Mouse (Mus musculus): ENCODE measurements around the gene Malrd1.
A peak's percentile ranks its signal among the peaks of the same experiment; 100 is the strongest.
"Not testable (repeated sequence)": the region's sequence is repeated elsewhere in the genome, so short reads cannot be mapped to it uniquely, and the experiment has no call there.

The Malrd1 gene

DNA sequence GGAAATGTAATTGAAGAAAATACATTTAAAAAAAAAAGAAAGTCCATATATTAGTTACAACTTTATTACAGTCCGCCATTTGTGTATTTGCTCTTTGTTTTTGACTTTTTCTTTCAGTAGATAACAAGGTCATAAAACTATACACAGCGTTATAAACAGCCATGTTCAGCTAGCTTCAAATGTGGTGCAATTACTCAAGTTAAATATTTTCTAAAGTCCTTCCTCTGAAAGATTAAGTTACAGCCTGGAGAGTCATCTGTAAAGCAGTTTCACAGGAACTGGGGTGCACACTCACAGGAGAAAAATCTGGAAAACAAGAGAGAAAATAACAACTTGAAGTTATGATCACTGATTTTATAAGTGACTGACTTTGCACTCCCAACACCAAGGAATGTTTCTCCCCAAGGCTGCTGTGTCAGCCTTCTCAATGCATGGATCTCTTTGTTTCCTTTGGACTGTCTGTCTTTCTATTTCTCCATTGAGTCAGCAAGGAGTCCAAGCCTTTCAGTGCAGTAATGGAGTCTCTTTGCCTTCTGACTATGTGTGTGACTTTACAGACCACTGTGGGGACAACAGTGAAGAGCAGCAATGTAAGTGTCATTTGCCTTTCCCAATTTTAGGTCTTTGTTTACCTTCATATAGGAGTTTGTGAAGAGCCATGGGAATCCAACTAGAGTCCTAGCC is at the start of gene Malrd1:
TSS of gene Malrd1 (plus strand) at position 239 of the 684 bp plus-strand sequence.
- DNase-seq = no peak

DNA sequence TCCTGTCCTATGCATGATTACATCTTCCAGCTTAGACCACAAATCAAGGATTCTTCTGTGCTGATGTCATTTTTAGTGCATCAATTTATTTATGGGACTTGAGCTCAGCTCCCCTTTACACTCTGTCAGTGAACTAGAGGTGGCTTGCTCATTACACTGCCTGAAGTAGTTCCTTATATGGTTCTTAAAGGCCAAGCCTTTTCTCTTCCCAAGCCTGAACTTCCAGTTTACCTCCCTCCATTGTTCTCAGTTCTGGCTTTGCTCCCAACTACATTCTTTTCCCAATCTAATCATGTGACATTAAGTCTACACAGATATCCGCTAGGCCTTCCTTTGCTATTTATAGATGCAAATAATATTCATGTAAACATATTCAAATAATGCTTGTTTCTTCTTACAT is 12.4 kb downstream of the Malrd1 start:
- DNase-seq = no peak

DNA sequence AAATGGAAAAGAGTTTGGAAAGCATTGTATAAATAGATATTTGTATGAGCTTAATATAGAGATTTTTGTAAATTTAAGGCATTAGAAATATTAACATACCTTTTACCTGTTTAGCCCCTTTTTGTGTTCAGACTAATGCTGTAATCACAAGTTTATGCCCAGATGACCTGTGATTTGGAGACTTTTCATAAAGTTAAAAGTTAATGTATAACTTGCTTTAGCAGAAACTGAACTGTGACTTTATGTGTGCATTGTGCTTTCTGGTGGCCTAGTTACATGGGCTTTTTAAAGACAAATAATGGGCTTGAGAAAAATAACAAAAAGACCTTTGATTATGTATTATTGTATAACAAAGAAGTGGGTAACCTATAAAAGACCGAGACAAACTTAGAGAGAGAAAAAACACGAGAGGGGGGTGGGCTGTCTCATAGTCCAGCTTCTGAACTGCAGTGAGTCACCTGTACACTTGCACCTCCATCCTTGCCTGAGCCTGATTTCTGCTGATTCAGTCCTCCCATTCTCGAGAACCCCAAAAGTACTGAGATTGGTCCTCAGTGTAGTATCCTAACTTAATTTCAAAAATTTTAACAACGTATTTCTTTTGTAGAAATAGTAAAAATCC is 87.2 kb downstream of the Malrd1 start:
- no peak for DNase-seq

DNA sequence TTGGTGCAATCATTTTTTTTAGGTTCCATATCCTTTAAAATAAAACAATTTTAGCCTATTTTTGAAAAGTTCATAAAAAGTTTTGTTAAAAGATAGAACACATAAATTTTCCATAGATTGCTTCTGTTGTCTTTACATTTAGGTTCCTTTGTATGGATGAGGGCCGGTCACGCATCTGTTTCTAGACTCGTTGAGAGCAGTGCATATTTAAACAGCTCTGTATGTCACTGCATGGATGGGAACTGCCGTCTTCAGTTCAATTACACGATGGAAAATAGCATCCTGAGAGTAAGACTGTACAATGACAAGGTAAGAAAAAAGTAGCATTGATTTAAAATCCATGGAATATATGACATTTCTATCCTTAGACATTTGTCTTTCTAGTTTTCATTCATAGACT is 87.7 kb downstream of the Malrd1 start:
- DNase-seq = no peak

DNA sequence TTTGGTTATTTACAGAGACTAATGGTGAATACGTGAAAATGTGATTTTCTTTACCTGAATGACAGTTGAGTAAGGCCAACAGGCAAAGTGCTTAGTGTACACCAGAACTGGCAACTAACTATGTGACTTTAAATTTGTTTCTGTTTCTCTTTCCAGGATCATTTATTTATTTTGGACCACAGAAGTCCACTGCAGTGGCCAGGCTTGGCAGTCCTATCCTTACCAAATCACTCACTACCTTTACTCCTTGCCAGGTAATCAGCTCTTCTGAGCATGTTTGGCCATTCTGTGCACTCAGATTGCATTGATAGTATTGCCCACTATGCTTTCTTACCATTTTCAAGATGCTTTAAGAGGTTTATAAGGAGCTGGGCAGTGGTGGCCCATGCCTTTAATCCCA is 109.5 kb downstream of the Malrd1 start:
- no peak for DNase-seq

DNA sequence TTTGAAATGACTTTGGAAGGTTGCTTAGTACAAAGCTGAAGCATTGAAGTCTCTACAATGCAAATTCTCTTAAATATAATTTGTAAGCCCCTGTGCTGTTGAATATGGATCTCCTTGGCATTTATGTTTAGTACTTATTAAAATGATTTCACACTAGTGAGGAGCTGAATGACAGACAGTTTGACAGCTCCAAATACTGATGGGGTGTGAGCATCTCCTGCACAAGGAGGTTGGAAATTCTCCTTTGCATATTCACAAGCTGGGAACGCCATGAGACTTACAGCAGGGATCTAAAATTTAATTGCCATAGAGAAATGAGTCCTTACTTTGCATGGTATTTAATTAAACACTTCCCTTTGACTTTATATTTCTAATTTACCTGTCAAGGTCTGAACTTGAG is 117.6 kb downstream of the Malrd1 start:
- no peak for DNase-seq

DNA sequence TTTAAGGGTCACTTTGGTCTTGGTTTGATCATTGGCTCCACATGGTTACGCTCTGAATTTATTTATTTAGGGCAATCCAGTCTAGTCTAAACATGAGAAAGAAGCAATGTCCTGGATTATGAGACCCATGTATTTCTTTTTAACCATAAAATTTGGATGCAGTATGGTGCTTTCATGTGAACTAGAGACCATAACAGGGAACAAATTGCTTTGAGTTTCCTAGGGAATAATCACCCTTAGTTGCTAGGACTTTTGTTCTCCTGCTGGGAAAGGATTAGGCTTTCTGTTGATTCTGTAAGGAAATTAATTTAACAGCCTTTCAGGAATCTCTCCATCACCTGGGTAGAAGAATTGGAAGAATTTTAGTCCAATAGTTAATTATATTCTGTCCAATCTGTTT is 130.1 kb downstream of the Malrd1 start:
- no peak for DNase-seq

DNA sequence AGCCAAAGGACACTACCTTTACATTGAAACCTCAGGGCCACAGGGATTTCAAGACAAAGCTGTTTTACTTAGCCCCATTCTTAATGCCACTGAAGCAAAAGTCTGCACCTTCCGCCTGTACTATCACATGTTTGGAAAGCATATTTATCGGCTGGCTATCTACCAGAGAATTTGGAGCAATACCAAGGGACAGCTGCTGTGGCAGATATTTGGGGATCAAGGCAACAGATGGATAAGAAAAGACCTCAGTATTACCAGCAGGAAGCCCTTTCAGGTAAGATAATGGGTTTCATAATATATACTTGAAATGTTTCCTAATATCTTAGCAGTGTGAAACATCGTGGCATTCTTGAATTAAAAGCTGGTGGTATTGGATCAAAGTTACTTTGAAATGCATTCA is 176.7 kb downstream of the Malrd1 start:
- DNase-seq = no peak

DNA sequence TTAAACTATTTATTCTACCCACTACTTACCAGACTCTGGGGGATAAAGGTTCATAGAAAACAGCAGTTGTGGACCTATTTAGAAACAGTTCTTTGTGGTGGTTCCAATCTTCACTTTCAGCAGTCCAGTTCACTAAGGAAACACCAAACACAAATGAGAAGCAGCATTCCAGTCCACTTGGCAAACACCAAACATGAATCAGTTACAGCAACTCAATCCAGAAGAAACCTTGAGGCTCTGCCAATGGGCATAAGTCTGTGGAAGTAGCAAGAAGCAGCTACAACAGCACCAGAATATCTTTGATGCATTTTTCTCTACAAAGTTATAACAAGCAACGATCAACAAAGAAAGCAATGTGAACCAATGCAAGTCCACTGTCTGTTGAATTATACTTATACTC is 214.7 kb downstream of the Malrd1 start:
- DNase-seq = peak; percentile 64

DNA sequence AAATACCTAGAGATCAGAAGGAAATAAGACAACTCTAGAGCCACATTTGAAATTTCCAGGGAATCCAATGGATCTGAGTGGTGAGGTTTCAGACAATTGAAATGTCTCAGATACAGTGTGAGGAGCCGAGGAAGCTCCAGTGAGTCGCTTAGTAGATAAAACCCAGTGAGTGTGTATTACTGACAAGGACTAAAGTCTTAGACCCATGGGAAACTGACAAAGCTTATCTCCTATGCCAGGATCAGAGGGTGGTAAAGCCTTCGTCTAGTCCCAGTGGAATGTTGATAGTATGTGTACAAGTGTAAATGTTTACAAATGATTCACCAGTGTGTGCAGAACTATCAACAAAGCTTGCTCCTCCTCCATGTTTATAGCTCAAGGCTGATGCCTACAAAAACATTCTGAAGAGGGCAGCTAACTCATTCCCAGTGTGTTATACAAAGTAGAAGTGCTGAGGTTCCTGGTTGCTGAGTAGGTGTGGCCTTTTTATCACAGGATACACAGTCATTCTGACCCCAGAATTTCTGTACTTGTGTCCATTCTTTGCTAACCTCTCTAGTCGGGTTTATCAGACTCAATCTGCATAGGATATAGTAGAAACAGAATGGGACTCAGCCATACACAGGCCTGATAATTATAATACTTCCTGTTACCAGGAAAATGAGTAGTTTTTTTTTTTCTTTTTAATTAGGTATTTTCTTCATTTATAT is 218.9 kb downstream of the Malrd1 start:
- no peak for DNase-seq

DNA sequence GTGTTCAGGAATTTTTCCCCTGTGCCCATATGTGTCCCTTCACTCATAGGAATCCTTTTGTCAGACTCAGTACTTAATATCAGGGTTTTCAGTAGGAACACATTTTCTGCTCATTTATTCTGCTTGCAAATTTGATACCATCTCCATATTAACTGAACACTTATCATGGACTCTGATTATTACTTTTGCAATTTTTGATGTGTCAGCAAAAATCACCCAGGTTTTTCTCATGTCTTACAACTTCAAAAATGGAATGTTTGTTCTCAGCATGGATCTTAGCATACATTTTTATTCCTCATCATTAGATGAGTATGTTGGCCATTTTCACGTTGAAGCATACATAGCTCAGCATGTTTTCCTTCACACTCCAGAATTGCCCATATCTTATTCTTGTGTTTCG is 258.5 kb downstream of the Malrd1 start:
- DNase-seq = no peak

DNA sequence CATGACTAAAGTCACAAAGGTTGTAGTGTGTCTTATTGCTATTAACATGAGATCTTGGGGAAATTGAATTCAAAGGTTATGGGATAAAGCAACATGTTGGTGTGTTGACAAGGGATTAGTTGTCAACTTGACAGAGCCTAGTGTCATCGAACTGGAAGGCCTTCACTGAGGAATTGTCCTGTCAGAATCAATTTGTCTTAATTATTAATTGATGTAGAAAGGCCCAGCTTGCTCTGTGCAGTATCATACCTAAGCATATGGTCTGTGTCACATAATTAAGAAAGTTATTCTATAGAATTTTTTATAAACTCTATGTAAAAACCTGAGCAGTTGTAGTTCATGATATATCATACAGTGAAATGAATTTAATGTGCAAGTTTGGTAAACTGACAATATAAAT is 289.4 kb downstream of the Malrd1 start:
- no peak for DNase-seq

DNA sequence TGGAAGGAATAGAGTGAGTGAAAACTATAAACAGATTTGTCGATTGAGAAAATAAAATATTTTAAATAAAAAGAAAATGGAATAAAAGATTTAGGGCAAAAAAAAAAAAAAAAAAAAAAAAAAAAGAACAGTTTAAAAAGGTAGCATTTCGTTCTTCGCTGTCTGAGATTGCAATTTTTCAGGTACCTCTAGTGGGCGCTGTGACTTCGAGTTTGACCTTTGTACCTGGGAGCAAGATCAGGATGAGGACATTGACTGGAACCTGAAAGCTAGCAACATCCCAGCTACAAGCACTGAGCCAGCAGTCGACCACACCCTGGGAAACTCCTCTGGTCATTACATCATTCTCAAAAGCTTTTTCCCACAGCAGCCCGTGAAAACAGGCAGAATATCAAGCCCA is 343.1 kb downstream of the Malrd1 start:
- no peak for DNase-seq

DNA sequence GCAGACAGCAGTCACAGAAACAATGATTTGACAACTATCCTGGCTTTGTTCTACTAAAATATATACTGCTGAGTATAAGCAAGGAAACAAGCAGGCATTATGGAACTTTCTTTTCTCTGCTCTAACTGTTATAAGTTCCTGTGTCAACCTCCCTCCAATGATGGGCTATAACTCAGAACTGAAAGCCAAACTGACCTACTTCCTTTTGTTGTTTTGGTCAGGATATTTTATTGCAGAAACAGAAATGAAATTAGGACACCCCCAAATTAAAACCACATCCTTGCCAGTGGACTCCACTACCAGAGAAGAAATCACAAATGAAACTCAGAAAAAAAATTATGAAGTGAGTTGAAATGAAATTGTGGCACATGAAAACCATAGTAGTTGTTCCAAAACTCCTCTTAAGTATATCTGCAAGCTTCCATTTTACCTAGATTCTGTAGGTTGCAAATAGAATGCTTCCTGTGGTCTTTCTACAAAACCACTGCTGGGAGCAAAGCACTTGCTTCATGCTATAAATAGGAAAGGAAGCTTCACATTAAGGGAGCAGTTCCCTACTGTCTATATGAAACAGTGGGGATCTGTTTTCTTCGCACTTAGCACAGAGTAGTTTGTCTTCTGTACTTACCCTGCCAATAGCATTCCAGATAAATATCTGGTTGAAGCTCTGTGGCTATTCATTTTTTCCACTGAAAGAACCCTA is 367.3 kb downstream of the Malrd1 start:
- no peak for DNase-seq

DNA sequence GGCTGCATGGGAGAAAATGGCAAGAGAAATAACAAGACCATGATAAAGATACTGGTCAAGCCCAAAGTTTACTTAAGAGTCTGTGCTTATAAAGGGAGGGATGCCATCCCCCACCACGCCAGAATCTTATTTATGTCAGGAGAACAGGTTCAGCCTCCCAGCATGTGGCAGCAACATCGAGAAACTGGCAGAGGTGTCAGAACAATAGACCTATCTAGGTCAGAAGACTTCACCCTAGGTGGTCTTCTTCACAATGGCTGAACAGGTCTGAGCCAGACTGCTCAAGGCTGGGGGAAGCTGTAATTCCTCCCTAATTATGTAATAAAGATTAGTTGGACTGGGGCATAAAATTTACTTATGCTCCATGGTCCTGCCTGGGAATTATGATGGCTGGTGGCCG is 399.2 kb downstream of the Malrd1 start:
- no peak for DNase-seq

DNA sequence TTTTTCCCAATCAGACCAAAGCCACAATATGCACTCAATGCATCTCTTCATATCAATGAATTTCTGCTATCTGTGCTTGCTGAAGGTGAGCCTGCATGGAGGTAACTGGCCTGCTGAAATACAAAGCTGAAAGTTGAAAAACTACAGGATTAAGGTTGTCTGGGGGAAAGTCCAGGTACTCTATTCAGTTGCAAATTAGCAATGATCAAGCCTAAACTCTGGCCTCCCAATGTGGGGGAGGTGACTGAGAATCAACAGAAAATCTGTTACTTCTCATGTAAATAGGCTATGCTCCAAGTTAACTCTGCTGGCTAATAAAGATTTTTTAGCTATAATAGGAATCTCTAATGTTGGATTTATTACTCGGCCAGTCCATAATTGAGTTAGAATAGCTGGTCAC is 399.8 kb downstream of the Malrd1 start:
- DNase-seq = no peak

DNA sequence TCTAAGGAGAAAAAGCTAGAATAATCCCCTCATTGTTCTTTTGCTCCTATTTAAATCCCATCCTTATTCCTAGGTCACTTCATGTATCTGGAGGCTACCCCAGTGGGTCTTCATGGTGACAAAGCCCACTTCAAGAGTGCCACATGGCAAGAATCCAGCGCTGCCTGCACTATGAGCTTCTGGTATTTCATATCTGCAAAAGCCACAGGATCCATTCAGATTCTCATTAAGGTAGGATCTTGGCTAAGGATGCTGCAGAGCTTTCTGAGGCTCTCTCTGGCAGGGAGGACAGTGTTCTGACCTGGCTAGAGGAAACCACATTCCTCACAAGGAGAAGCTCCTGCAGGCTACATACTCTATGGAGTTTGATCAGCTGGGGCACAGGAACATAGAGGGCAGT is 405.2 kb downstream of the Malrd1 start:
- no peak for DNase-seq

DNA sequence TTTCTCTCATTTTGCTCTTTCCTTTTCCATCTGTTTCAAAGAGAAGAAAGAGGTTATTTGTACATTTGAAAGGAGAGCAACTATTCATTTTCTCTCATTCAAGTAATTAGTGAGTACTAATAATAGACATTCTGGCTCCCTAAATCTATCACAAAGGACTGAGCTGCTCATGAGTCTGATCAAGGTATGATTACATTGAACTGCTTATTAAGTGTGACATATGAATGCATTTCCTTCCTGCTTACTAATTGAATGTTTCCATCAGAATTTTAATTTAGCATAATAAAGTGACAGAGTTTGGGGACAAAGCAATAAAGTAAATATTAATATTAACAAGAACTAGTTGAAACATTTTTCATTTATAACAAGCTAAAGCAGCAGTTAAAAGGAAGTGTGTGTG is 405.6 kb downstream of the Malrd1 start:
- no peak for DNase-seq

DNA sequence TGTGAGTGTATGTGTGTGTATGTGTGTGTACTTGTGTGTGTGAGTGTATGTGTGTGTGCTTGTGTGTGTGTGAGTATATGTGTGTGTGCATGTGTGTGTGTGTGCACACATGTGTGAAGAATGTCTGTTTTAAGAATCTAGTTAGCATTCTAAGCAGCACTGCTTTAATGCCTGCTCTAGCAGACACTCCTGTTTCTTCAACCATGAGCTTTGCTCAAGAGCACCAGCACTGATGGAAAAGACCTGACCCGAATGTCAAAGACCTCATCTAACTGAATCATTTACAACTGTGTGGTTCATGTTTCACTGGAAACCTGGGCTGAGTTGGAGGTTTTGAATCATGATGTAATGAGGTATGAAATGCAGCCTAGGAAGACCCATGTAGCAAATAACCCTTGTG is 406.1 kb downstream of the Malrd1 start:
- DNase-seq = no peak

DNA sequence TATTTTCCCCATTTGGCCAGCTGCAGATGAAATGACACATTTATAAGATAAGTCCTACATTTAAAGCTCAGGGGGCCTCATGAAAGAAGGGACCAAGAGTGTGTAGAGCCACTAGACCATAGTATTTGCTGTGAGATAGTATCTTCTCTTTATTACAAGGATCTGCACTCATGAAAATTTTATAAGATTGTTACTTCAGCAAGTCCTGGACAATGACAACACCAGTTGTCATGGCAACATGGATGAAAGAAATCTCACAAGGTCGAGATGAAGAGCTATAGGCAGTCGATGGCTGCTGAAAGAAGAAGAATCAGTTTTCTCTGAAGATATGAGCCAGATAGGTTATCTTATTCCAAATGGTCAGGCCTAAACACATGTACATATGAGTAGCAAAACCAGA is 476.6 kb downstream of the Malrd1 start:
- no peak for DNase-seq

DNA sequence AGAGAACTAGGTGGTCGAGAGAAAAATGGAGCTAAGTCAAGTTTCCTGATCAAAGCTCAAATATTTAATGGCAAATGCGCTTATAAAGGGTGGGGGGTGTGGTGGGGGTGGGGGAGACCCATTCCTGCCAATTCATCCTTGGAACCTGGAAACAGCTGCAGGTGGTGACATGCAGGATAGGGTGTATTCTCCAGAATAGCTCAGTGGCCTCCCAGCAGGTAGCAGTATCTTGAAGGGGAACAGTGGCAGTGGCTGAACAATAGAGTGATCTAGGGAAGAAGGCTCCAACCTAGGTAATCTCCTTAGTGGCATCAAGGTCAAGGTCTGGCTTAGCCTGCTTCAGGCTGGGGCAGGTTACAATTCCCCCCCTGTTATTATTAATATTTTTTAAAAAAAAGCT is 490.8 kb downstream of the Malrd1 start:
- DNase-seq = not testable (repeated sequence)

DNA sequence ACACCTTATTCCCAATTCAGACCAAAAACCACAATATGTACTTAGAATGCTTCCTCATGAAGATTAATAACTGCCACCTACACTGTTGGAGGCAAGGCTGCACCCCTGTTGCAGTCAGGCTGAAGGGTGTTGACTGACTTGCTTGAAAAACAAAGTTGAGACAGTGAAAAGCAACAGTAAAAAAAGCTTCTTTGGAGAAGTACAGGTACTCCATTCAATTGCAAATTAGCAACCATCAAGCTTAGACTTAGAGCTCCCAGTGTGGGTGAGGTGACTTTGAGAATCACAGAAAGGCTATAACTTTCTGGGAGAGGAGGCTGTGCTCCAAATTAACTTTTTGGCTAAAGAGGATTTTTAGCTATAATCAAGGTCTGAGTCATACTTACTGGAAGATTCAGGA is 491.4 kb downstream of the Malrd1 start:
- not testable (repeated sequence) for DNase-seq

DNA sequence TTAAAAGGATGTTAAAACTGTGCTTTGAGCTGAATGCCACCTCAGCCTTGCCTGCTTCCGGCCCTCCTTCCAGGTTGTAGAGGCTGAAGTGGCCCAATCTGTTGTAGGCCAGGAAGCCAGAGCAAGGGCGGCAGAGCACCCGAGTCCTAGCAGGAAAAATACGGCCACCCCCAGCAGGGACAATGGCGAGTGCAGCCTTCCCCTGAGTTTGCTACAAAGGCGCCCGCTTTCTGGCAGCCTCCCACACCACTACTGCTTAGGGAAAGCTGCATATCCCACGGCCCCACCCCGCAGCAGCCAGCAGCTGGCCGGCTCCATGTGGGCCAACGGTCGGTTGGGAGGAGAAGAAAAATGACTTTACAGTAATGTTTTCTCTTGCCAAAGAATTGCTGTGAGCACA is 503.5 kb downstream of the Malrd1 start:
- DNase-seq = no peak

DNA sequence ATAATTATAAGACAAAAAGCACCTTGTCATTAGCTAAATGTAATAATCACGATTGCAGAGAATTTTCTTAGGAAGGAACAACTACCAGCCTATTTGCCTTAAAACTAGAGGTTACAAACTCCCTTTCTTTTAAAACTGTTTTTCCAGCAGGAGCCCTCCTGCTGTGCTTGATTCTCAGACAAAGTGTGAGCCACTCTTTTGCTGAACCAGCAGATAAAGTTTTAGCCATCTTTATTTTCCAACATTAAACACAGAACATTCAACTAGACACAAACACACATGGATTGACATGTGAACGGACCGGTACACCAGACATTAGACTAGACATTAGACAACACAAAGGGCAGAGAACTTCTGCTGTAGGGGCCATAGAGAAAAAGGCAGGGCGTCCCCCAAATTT is 505.3 kb downstream of the Malrd1 start:
- DNase-seq = no peak

All from layer of hippocampus, adult 9-11 months (tissue).